Mouse (Mus musculus) intestine, postnatal 0 days (tissue): ENCODE data around the gene Dhrs9. TPM values are rescaled to one million over a fixed set of nuclear protein-coding genes. Genes with fewer than 3 reads are reported as not detected.
"Not testable (repeated sequence)": the region's sequence is repeated elsewhere in the genome, so short reads cannot be mapped to it uniquely, and the experiment has no call there.

Experiments
- ATAC-seq: fragments of 200-750 bp; cut with Nextera tagmentation; 2 replicates; pipeline ENCODE4 v1.8.0; 2017; ENCODE audit warnings: mild to moderate bottlenecking, moderate TSS enrichment, moderate library complexity
- H3K27ac ChIP-seq: fragments of 300-500 bp; sonication (generic); 2 replicates; pipeline ENCODE4 v1.5.1; 2014; ENCODE audit warnings: mild to moderate bottlenecking, low read depth, low read length, moderate library complexity
- H3K27me3 ChIP-seq: fragments of 300-500 bp; sonication (generic); replicated peaks from 2 replicates; pipeline ENCODE4 v1.6.1; 2014; ENCODE audit warnings: low read length, mixed read lengths; ENCODE audit not compliant: control insufficient read depth, insufficient read depth
- H3K36me3 ChIP-seq: fragments of 300-500 bp; sonication (generic); 2 replicates; pipeline ENCODE4 v1.6.1; 2014; ENCODE audit warnings: mild to moderate bottlenecking, moderate library complexity; ENCODE audit not compliant: control insufficient read depth, insufficient read depth
- H3K4me1 ChIP-seq: fragments of 300-500 bp; sonication (generic); replicated peaks from 2 replicates; pipeline ENCODE4 v1.6.1; 2014; ENCODE audit warnings: antibody characterized with exemption, low read length, mixed read lengths; ENCODE audit not compliant: control insufficient read depth, insufficient read depth
- H3K4me2 ChIP-seq: fragments of 300-500 bp; sonication (generic); replicated peaks from 2 replicates; pipeline ENCODE4 v1.6.1; 2014; ENCODE audit warnings: low read depth, mild to moderate bottlenecking, moderate library complexity
- H3K4me3 ChIP-seq: fragments of 300-500 bp; sonication (generic); 2 replicates; pipeline ENCODE4 v1.5.1; 2014; ENCODE audit warnings: low read depth, low read length
- H3K9ac ChIP-seq: fragments of 300-500 bp; sonication (generic); 2 replicates; pipeline ENCODE4 v1.6.1; 2014; ENCODE audit warnings: mild to moderate bottlenecking, low read depth, low read length
- H3K9me3 ChIP-seq: fragments of 300-500 bp; sonication (generic); 2 replicates; pipeline ENCODE4 v1.6.1; 2016; ENCODE audit warnings: mixed run types; ENCODE audit not compliant: control insufficient read depth
- CTCF ChIP-seq: sonication (generic); IDR thresholded peaks from 2 replicates; pipeline ENCODE4 v1.5.1; 2016; ENCODE audit warnings: low read depth, mild to moderate bottlenecking, control low read depth, antibody characterized with exemption, moderate library complexity
- WGBS: fragments of 180-500 bp; shearing (Covaris S2); extraction: QIAGEN DNeasy Blood & Tissue Kit; methylation state at CpG from one replicate; pipeline ENCODE4 v1.1.7; 2014; 5-methylcytosine and 5-hydroxymethylcytosine counted together
- polyA plus RNA-seq: library from polyadenylated mRNA; unstranded; fragments of >200 nt; fragmentation: Nextera tagmentation; extraction: Ambion mirVana; gene quantifications from 2 replicates; pipeline ENCODE4 v1.2.1, GENCODE M21; 2015

The Dhrs9 gene
- 2.2 TPM in 2 replicates for polyA plus RNA-seq

DNA sequence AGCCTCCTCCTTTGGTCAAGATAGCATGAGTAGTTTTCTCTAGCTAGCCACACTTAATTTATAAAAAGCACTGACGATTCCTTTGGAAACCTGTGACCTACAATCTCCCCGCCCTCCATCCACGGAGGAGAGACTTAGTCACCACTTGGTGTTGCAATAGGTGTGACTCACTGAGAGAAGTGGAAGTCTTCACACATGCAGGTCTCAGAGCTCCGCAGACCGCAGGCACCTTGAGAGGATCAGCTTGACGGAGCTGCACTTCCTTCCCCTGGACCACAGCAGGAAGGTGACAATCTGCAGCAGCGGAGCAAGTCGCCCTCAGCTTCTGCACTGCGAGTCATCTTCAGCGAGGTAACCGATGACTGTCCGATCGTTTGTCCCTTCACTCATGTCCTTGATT, at the start of gene Dhrs9:
Dhrs9 (plus strand) TSS at position 165 of the 400 bp plus-strand sequence.
- H3K4me3 ChIP-seq = peak within 1 kb of the TSS; percentile 20; the same call in 1 of the 2 replicates
- TF ChIP-seq CTCF = no peak
- H3K36me3 ChIP-seq = no peaks in the 10 kb centered on the region
- H3K4me2 ChIP-seq = peak within 1 kb of the TSS; percentile 56
- no peaks in the 10 kb centered on the region for H3K9me3 ChIP-seq
- H3K9ac ChIP-seq = no peak within 1 kb of the TSS
- peak within 1 kb of the TSS; percentile 81 for H3K27ac ChIP-seq
- H3K27me3 ChIP-seq = no peaks in the 10 kb centered on the region
- 33% methylated on average over 13 of the region's 13 CpGs for WGBS
- H3K4me1 ChIP-seq = no peaks in the 10 kb centered on the region
- ATAC-seq = peak; percentile 87

GRCm38 (mm10) chr2:69331523-69331922, 48.7 kb upstream of the Dhrs9 start:
- H3K9me3 ChIP-seq, H3K9ac ChIP-seq, H3K27me3 ChIP-seq, H3K27ac ChIP-seq, H3K4me3 ChIP-seq, H3K4me2 ChIP-seq, H3K4me1 ChIP-seq, H3K36me3 ChIP-seq: not testable (repeated sequence)
- peak; percentile 70 for ATAC-seq
- 48% methylated on average over 5 of the region's 6 CpGs for WGBS

DNA sequence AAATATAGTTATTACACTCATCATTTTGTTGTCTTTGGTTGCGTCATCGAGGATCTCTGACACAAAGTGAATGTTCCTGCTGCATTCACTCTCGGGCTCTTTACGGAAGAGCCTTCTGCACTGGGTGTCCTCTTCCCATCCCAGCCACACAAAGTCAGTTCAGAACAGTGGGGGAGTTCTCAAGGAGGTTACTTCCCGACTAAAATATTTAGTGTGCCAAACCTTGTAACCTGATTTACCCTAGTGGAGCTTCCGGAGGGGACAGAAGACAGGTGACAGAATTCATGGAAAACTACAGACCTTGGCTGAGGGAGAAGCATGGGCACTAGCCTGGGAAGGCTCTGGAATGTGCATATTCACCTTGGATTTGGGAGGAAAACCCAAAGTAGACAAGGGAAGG, 38.7 kb upstream of the Dhrs9 start:
- H3K36me3 ChIP-seq = no peaks in the 10 kb centered on the region
- TF ChIP-seq CTCF = no peak
- H3K9me3 ChIP-seq = no peaks in the 10 kb centered on the region
- H3K4me2 ChIP-seq = peak overlapping the region; percentile 32
- no peaks in the 10 kb centered on the region for H3K4me1 ChIP-seq
- peak overlapping the region; percentile 35 for H3K27ac ChIP-seq
- WGBS = 88% methylated on average over 6 of the region's 6 CpGs
- no peak for ATAC-seq
- no peaks in the 10 kb centered on the region for H3K27me3 ChIP-seq
- no peak overlapping the region for H3K9ac ChIP-seq
- H3K4me3 ChIP-seq = no peak overlapping the region

DNA sequence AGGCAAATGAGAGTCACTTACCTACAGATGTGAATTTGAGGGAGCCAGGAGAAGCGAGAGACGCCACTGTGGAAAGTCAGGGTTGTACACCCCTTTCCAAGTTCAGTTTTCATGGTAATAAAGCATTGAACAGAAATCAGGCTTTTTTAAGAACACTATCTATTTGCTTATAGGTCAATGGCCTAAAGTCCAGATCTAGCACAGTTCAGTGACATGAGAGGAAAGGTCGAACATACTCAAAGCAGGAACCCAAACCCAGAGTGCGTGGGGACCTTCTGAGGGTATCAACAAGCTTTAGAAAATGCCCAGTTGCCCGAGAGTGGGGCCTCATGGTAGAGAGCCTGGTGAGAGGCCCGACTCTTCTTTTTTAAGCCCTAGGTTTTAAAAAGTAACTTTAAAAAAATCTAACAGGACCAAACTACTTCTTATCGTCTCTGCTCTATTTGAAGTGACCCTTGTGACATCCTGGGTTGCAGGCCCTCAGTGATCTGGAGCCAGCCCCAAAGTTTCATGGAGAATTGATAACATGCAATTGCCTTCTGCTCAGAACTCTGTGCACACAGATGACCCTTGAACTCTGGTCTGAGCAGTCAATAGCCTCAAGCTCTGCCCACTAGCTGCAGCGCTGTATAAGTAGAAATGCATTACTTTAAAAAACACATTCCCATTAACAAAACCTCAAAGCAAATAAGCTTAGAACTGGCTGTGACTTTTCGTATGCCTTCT, 37.6 kb upstream of the Dhrs9 start, which contains the start of gene Abcb11:
Abcb11 (minus strand) TSS at position 121 of the 726 bp plus-strand sequence.
- 0 out of 2 replicates have a peak, but pooled peaks have one; percentile 12 for TF ChIP-seq CTCF
- H3K27ac ChIP-seq = peak within 1 kb of the TSS; percentile 35

GRCm38 (mm10) chr2:69355402-69355801, 24.8 kb upstream of the Dhrs9 start:
- H3K27ac ChIP-seq, H3K9ac ChIP-seq, H3K4me3 ChIP-seq, H3K4me2 ChIP-seq, H3K27me3 ChIP-seq, H3K36me3 ChIP-seq, H3K4me1 ChIP-seq, H3K9me3 ChIP-seq: not testable (repeated sequence)
- peak; percentile 100 for ATAC-seq

More for the DNA sequence above, 37.6 kb upstream of the Dhrs9 start, which contains the start of gene Abcb11:
- no peaks in the 10 kb centered on the region for H3K36me3 ChIP-seq
- no peaks in the 10 kb centered on the region for H3K4me1 ChIP-seq
- WGBS = 56% methylated on average over 9 of the region's 9 CpGs
- no peaks in the 10 kb centered on the region for H3K9me3 ChIP-seq
- ATAC-seq = peak; percentile 33; the same call in 1 of the 2 replicates
- H3K4me3 ChIP-seq = no peak within 1 kb of the TSS
- H3K9ac ChIP-seq = no peak within 1 kb of the TSS
- H3K4me2 ChIP-seq = peak within 1 kb of the TSS; percentile 32
- H3K27me3 ChIP-seq = no peaks in the 10 kb centered on the region

- H3K27ac ChIP-seq = no peak overlapping the region
- no peak overlapping the region for H3K4me2 ChIP-seq
- H3K4me3 ChIP-seq = no peak overlapping the region
- no peaks in the 10 kb centered on the region for H3K36me3 ChIP-seq
- no peaks in the 10 kb centered on the region for H3K9me3 ChIP-seq
- 66% methylated on average over 2 of the region's 2 CpGs for WGBS
- no peak for TF ChIP-seq CTCF
- no peak for ATAC-seq
- H3K27me3 ChIP-seq = no peaks in the 10 kb centered on the region
- H3K9ac ChIP-seq = no peak overlapping the region
- no peaks in the 10 kb centered on the region for H3K4me1 ChIP-seq
Measured at GRCm38 (mm10) chr2:69364831-69365230, 15.4 kb upstream of the Dhrs9 start.
